ENCODE assay signal across 10 mouse cellular contexts in the genomic region with DNA sequence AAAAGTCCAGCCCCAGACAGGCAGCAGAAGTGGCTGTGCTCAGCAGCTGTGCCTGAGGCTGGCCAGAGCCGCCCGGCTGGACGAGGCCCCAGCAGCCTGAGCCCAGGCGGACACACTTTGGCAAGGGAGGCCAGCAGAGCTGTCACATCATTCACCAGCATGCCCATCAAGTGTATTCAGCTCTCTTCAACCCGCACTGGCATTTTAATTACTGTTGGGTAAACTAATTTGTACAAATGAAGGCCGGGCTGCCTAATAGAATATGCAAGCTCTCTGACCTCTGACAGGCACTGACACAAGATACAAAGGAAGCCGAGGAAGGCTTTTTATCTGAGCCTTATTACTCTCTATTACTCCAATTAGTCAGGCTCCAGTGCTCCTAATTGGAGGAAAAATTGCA. TPM values are rescaled to one million over a fixed set of nuclear protein-coding genes. Genes with fewer than 3 reads are reported as not detected.
DNase-seq lines count a peak whose midpoint lies in the region; ATAC-seq and TF ChIP-seq lines count a peak whose summit lies in the region.
"Had no signal": no experiment of that assay in that cellular context is flagged by ENCODE, and none has a peak within 500 bp of the region (broad histone marks: within the 10 kb centered on the region; RNA-seq: fewer than 3 reads in every experiment).

No protein-coding gene starts in this region.

- no peak for TF ChIP-seq CTCF in layer of hippocampus, adult 2 months (conservative IDR thresholded peaks at IDR 0.05)

- peaks cover 5% of the 10 kb centered on the region; the same call in 1 of the 2 replicates for H3K27me3 ChIP-seq in midbrain, embryonic 11.5 days (ENCODE audit: control insufficient read depth, insufficient read depth, low read length)
- H3K27me3 ChIP-seq in midbrain, embryonic 10.5 days (ENCODE audit: low read depth, poor library complexity, severe bottlenecking) = peaks cover 97% of the 10 kb centered on the region
- peaks cover 98% of the 10 kb centered on the region for H3K27me3 ChIP-seq in forebrain, embryonic 13.5 days
- peaks cover 3% of the 10 kb centered on the region; the same call in 1 of the 2 replicates for H3K27me3 ChIP-seq in hindbrain, embryonic 16.5 days (replicated peaks; ENCODE audit: control insufficient read depth, insufficient read depth, low read length)

- no peak overlapping the region for H3K27ac ChIP-seq in midbrain, embryonic 11.5 days (ENCODE audit: low read depth, low read length)
- no peak overlapping the region for H3K27ac ChIP-seq in midbrain, embryonic 10.5 days (replicated peaks)
- H3K27ac ChIP-seq in forebrain, embryonic 13.5 days = no peak overlapping the region
- no peak overlapping the region for H3K27ac ChIP-seq in hindbrain, embryonic 16.5 days (ENCODE audit: low read depth, low read length)
- H3K27ac ChIP-seq in layer of hippocampus, adult 2 months = no peak overlapping the region
- H3K27ac ChIP-seq: liver, embryonic 14.5 days had no signal

- DNase-seq in midbrain, embryonic 11.5 days (ENCODE audit: low spot score, missing footprints) = peak; percentile 84
- DNase-seq in midbrain, embryonic 10.5 days (ENCODE audit: low spot score) = no peak
- no peak for DNase-seq in layer of hippocampus, adult 2 months (ENCODE audit: low spot score in 2 of 2)
- no peak for DNase-seq in adrenal gland, postnatal 4 days (ENCODE audit: low spot score in 2 of 2)
- DNase-seq: kidney, adult 2 months; thymus, adult 18-20 months had no signal

- H3K36me3 ChIP-seq in midbrain, embryonic 11.5 days (ENCODE audit: control insufficient read depth, insufficient read depth, low read length) = no peaks in the 10 kb centered on the region
- H3K36me3 ChIP-seq in midbrain, embryonic 10.5 days = no peaks in the 10 kb centered on the region
- no peaks in the 10 kb centered on the region for H3K36me3 ChIP-seq in forebrain, embryonic 13.5 days (ENCODE audit: poor library complexity, severe bottlenecking)
- no peaks in the 10 kb centered on the region for H3K36me3 ChIP-seq in hindbrain, embryonic 16.5 days (ENCODE audit: control insufficient read depth, insufficient read depth, low read length)

- H3K4me3 ChIP-seq in midbrain, embryonic 11.5 days (ENCODE audit: low read depth, low read length) = no peak overlapping the region
- H3K4me3 ChIP-seq in midbrain, embryonic 10.5 days = no peak overlapping the region
- H3K4me3 ChIP-seq in forebrain, embryonic 13.5 days = no peak overlapping the region
- H3K4me3 ChIP-seq in hindbrain, embryonic 16.5 days (ENCODE audit: low read length) = no peak overlapping the region
- H3K4me3 ChIP-seq in layer of hippocampus, adult 2 months = no peak overlapping the region

- ATAC-seq in midbrain, embryonic 11.5 days (ENCODE audit: low FRiP score) = peak; percentile 80
- peak; percentile 89 for ATAC-seq in forebrain, embryonic 13.5 days
- ATAC-seq in hindbrain, embryonic 16.5 days = peak; percentile 80
- no peak for ATAC-seq in erythroblast, adult 5-6 weeks (replicated peaks; ENCODE audit: low FRiP score, poor library complexity, severe bottlenecking)

- peaks cover 6% of the 10 kb centered on the region for H3K4me1 ChIP-seq in midbrain, embryonic 11.5 days (ENCODE audit: control insufficient read depth, insufficient read depth, low read length)
- H3K4me1 ChIP-seq in midbrain, embryonic 10.5 days = peaks cover 35% of the 10 kb centered on the region
- H3K4me1 ChIP-seq in forebrain, embryonic 13.5 days = peaks cover 14% of the 10 kb centered on the region
- H3K4me1 ChIP-seq in hindbrain, embryonic 16.5 days (ENCODE audit: control insufficient read depth, insufficient read depth, low read depth, low read length) = peaks cover 13% of the 10 kb centered on the region

- 27% methylated on average over 7 of the region's 7 CpGs for WGBS in midbrain, embryonic 11.5 days
- 41% methylated on average over 7 of the region's 7 CpGs for WGBS in midbrain, embryonic 10.5 days
- WGBS in forebrain, embryonic 13.5 days = 6% methylated on average over 7 of the region's 7 CpGs
- WGBS in hindbrain, embryonic 16.5 days = 10% methylated on average over 7 of the region's 7 CpGs

- no peak overlapping the region for H3K4me2 ChIP-seq in midbrain, embryonic 11.5 days
- H3K4me2 ChIP-seq in forebrain, embryonic 13.5 days = no peak overlapping the region
- no peak overlapping the region for H3K4me2 ChIP-seq in hindbrain, embryonic 16.5 days (ENCODE audit: low read length)

- H3K9ac ChIP-seq in midbrain, embryonic 11.5 days (ENCODE audit: low read length) = no peak overlapping the region
- no peak overlapping the region for H3K9ac ChIP-seq in forebrain, embryonic 13.5 days
- H3K9ac ChIP-seq in hindbrain, embryonic 16.5 days (ENCODE audit: low read depth, low read length) = no peak overlapping the region
- H3K9ac ChIP-seq: liver, embryonic 14.5 days had no signal

- H3K9me3 ChIP-seq in midbrain, embryonic 11.5 days (ENCODE audit: control insufficient read depth, low read length) = no peaks in the 10 kb centered on the region
- no peaks in the 10 kb centered on the region for H3K9me3 ChIP-seq in midbrain, embryonic 10.5 days (replicated peaks)
- no peaks in the 10 kb centered on the region for H3K9me3 ChIP-seq in forebrain, embryonic 13.5 days (replicated peaks)
- H3K9me3 ChIP-seq in hindbrain, embryonic 16.5 days (ENCODE audit: control insufficient read depth, low read length) = no peaks in the 10 kb centered on the region

RNA-seq across cellular contexts. Expression of a gene that starts 35.6 kb away (rescaled TPM):
- polyA plus RNA-seq in midbrain, embryonic 11.5 days (2014; fragmentation: Nextera tagmentation; extraction: Ambion mirVana) = 47.7 and 54.3 TPM in 2 replicates
- 47.2 and 47.9 TPM in 2 replicates for polyA plus RNA-seq in midbrain, embryonic 10.5 days (2016; fragmentation: Nextera tagmentation; extraction: Ambion mirVana)
- 44.0 and 48.1 TPM in 2 replicates for polyA plus RNA-seq in forebrain, embryonic 13.5 days (2015; fragmentation: Nextera tagmentation; extraction: Ambion mirVana)
- polyA plus RNA-seq in hindbrain, embryonic 16.5 days (2015; fragmentation: Nextera tagmentation; extraction: Ambion mirVana) = 77.0 and 85.7 TPM in 2 replicates
- 1.2 and 5.6 TPM in 2 replicates for total RNA-seq in erythroblast, adult 5-6 weeks (2015; ENCODE audit: low replicate concordance)
- total RNA-seq in erythroblast, adult 5-6 weeks (2017; ENCODE audit: low replicate concordance) = 0.68 and 2.5 TPM in 2 replicates
- total RNA-seq in layer of hippocampus, adult 2 months (2021) = 10 to 100 TPM; 55.4 to 65.4 TPM
- total RNA-seq in adrenal gland, postnatal 4 days (2021) = 10 to 100 TPM; 25.6 to 30.7 TPM

RNA-seq across cellular contexts. Expression of a gene that starts 35.7 kb away (rescaled TPM):
- 14.3 and 16.5 TPM in 2 replicates for polyA plus RNA-seq in midbrain, embryonic 11.5 days (2014; fragmentation: Nextera tagmentation; extraction: Ambion mirVana)
- polyA plus RNA-seq in midbrain, embryonic 10.5 days (2016; fragmentation: Nextera tagmentation; extraction: Ambion mirVana) = 22.3 and 23.0 TPM in 2 replicates
- polyA plus RNA-seq in forebrain, embryonic 13.5 days (2015; fragmentation: Nextera tagmentation; extraction: Ambion mirVana) = 16.2 and 16.7 TPM in 2 replicates
- 11.1 and 14.6 TPM in 2 replicates for polyA plus RNA-seq in hindbrain, embryonic 16.5 days (2015; fragmentation: Nextera tagmentation; extraction: Ambion mirVana)
- 1.3 TPM in 1 of 2 replicates, not detected in the other for total RNA-seq in erythroblast, adult 5-6 weeks (2015; ENCODE audit: low replicate concordance)
- total RNA-seq in erythroblast, adult 5-6 weeks (2017; ENCODE audit: low replicate concordance) = 1.5 and 2.3 TPM in 2 replicates
- total RNA-seq in layer of hippocampus, adult 2 months (2021) = 1 to 10 TPM; 9.9 TPM
- total RNA-seq in adrenal gland, postnatal 4 days (2021) = 10 to 100 TPM; 11.5 to 12.3 TPM
